Mouse (Mus musculus) mature B cell (primary cell): Measurements from ENCODE around the gene Camk2g.
"Not testable (repeated sequence)": the region's sequence is repeated elsewhere in the genome, so short reads cannot be mapped to it uniquely, and the experiment has no call there.

Experiments
- in situ Hi-C: fragments of 300-500 bp; cut with MboI; formaldehyde crosslinking; loops from 2 replicates; pipeline ENCODE4 v1.14.3; 2019

Camk2g gene

DNA sequence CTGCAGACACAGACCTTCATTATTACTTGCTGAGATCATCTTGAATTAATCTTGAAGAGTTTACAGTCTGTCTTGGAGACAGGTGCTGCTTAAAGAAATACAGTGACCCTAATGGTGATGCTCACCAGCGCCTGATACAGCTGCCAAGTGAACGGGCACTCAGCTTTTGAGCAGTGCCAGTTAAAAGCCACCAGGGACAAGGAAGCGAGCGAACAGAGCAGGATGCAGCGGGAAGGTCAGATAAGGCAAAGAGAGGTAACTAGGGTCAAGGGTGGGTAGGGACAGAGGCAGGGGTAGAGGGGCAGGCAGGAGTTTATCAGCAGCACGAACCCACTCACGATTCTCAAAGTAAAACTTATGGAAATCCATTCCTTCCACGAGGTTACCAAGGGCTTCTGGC lies 55.4 kb downstream of the Camk2g start:
- in situ Hi-C loops: no loop called here

DNA sequence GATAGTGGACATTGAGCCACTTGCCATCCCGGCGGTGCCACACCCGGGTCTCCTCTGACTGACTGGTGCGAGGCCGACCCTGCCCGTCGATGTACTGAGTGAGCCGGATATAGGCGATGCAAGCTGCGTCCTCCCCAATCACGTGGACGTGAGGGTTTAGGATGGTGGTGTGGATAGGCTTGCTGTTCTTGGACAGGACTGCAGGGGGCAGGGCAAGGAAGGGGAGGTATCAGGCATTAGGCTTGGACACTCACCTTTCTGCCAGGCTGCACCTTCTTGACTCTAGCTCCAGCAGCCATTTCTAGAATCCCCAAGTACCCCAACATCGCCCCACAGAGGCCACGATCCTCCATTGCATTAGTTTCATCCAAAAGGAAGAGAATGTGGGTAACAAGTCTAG lies 56.6 kb downstream of the Camk2g start:
- in situ Hi-C loops: no loop called here

DNA sequence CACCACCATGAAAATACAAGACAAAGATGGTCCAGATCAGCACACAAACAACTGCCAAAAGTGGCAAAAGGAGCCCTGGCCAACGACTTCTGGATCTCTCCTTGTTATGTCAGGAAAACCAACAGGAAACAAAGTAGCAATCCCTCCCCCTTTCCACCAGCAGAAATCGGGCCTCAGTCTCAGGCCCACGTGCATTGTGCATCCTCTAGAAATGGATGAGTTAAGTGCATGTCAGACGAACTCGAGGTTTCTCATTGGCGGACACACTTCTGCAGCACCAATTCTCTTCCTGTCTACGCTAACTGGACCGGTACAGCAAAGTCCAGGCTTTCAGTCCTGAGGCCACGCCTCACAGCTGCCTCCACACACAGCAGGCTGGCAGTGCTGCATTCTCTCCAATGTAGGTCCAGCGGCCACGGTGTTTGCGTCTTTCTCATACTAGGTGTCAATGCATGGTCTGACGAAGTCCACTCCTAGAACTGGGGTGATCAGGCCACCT lies 57.9 kb downstream of the Camk2g start:
- in situ Hi-C loops: no loop called here

DNA sequence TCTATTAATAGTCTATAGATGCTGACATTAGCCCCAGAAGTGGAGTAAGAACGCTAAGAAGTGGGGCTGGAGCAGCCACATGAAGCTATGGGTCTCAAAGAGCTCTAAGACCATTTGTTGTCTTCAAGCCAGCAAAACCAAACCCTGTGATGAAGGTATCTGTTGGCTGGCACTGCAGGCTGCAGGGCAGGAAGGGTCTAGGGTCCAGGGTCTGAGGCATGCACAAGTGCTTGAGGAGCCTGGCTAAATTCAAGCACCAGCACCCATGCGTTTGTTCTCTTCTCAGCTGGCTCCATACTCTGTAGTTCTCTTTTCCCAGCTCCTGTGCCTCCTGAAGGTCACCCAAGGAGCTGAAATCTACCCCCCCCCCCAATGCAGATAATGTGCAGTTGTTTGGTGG lies 58.8 kb downstream of the Camk2g start:
- in situ Hi-C loops: no loop called here

DNA sequence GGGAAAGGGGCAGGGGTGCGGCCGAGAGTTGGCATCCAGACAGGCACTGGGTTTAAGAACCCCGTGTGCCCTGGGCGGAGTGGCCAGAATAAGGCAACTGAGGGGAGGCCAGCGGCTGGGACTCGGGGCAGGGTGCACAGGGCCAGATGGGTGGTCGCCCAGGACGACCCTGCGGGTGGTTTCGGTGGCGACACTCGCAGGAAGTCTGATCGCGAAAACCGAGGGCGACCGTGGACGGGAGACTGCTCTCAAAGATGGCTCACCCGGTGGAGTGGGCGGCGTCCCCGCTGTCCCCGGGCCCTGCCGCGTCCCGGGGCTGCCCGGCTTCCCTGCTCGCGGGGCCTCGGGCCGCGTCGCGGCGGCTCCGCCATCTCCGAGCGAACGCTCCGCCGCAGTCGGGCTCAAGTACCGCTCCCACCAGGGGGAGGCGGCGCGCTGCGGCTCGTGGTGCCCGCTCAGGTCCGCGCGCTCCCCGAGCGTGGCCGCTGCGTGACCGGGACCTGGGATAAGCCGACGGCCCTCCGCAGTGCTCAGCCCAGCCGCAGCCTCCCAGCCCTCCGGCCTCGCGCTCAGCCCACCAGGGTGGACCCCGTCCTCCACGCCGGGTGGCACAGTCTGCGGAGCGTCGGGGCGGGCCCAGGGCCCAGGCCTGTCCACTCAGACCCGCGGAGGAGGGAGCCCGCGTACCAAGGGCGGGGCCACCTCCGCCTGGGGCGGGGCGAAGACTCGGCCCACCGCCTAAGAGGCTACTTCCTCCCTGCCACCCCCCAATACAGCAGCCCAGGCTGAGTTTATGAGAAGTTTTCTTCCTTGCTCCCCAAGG lies 59.7 kb downstream of the Camk2g start, which contains the start of gene Ndst2:
Gene Ndst2 (minus strand): TSS at position 611 of the 823 bp plus-strand sequence.
- in situ Hi-C loops: no loop called here

DNA sequence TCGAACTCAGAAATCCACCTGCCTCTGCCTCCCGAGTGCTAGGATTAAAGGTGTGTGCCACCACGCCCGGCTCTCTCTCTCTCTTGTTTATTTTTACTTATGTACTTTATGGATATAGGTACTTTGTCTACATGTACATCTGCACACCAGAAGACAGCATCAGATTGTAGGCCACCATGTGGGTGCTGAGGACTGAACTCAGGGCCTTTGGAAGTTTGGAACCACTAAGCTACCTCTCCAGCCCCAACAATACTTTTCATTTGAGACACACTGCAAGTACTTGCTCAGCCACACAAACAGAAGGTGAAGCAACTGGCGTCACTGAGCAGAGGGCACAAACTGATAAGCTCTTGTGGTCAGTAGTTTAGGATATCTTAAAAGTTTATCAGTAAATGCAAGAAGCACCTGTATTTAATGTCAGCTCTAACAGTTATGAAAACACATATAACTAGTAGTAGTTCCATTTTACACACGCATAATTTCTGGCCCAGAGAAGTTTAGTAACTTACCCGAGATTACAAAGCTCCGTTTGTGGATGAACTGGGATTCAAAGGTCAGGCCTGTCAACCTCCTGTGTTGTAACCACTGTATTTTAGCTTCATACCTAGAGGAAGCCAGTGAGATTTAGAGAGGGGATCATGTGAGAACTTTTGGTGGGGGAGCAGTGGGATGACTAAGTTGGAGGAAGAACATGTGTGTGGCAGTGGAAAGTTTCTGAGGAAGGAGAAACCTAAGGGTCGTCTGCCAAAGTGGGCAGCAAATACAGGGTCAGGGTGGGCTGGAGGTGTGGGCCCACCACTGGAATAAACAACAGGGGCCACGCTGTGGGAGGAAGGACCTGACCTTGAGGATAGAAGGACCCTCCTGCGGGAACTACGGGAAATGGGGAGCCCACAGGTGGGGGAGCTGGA lies 60.6 kb downstream of the Camk2g start:
- in situ Hi-C loops: no loop called here

DNA sequence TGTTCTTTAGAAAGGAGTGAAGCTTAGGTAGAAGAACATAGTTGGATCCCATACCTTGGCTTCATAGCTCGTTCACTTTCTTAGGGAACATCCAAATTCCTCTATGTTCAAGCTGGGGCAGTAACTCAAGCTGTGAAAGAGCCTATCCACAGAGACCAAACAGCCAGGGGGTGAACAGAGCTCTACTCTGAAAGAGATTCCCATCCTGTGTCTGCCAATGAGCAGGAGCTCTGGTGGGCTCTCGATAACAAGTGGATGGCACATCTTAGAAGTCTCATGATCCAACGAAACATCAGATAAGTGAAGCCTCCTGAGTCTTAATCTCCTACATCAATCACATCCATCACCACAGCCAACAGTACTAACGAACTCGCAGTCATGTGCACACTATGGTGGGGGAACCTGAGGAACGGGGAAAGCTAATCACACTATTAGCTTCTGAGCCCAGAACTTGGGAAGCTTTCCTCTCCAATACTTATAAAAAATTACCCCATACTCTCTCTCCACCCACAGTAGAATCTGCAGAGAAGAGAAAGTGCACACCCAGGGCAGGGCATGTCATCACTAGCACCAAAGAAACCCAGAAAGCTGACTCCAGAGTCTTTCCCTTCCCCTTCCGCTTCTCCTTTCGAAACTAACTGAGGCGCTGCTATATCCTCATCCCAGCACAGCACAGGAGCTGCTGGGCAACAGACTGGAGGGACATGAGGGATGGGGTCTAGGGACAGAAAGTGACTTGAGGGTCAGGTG lies 62.9 kb downstream of the Camk2g start:
- in situ Hi-C loops: no loop called here

DNA sequence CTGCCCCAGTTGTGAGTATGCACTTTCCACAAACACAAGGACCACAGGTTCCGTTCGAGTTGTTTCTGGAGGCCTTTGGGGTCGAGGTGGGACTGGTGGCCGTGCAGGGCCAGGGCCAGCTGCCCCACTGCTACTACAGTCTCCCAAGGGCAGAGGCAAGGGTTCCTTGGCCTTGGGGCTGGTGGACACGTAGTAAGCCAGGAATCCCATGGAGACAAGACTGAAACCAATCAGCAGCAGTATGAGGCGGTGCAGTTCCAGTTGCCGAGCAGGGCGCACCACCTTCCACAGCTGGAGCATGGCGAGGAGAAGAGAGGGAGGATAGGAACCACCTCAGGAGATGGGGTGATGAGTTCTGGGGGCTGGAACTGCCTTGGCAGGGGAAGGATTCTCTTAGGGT lies 64.0 kb downstream of the Camk2g start:
- in situ Hi-C loops: no loop called here

DNA sequence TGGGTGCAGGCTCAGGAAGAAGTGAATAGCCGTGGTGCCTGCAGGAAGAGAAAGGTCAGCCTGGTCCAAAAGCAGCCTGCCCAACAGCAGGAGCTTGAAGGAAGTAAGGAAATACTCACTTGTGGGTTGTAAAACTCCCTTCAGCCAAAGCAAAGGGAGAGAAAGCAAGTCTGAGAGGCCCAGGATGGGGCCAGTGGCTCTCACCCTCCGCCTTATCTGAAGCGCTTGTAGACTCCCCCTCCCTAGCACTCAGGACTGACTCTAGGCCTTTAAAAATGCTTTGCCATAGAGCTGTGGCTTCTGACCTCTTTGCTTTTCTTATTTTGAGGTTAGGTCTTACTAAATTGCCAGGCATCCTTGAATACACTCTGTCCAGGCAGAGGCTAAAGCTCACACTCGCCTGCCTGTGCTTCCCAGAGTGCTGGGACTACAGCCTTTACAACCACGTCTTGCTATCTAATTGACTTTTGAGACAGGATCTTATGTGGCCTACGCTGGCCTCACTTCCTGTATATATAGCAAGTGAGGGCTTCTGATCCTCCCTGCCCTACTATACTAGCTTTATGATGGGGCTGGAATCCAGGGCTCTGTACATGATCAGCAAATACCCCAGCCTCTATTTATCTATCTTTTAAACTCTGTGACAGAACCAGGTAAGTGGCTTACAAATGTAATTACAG lies 68.1 kb downstream of the Camk2g start:
- in situ Hi-C loops: no loop called here

DNA sequence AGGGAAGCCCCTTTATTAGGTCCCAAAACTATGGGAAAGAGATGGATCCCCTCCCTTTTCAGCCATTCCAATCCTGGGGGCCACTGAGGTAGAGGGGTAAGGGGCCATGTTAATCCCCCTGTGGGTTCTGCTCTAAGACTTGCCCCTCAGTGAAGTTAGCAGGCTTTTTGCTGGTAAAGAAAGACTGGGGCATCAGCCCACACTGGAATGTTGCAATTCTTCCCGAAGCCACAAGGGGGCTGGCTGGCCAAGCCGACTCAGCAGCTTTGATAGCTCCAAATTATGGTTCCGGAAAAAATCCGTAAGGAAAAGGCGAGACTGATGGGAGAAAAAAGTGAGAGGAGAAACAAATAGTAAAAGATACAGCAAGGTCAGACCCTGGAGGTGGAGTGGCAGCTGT lies 69.8 kb downstream of the Camk2g start:
- in situ Hi-C loops: no loop called here

DNA sequence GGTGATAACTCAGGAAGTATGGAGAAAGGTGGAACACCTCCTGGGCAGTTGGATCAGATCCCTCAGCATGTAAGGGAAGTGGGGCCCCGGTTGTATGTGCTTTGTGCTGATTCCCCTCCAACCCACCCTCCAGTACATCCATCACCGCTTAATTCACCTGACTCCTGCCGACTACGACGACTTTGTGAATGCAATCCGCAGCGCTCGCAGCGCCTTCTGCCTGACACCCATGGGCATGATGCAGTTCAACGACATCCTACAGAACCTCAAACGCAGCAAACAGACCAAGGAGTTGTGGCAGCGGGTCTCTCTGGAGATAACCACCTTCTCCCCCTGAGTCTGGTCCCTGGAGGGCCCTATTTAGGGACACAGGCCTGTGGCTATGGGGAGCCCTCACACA lies 70.9 kb downstream of the Camk2g start:
- in situ Hi-C loops: no loop called here

DNA sequence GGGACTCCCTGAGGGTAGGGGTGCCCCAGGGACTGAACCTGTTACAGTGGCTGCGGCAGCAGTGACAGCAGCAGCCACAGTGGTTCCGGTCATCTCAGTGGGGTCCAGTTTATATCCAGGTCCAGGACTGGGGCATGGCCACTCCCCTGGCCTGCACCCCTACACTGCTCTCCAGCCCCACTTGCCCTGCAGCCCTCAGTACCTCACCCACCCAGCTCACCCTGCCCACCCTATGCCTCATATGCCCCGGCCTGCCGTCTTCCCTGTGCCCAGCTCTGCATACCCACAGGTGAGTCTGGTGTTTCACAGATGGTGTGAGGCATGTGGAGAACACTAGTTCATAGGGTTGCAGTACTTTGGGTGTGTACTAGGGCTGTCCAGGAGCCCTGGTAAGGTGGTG lies 72.5 kb downstream of the Camk2g start:
- in situ Hi-C loops: no loop called here

DNA sequence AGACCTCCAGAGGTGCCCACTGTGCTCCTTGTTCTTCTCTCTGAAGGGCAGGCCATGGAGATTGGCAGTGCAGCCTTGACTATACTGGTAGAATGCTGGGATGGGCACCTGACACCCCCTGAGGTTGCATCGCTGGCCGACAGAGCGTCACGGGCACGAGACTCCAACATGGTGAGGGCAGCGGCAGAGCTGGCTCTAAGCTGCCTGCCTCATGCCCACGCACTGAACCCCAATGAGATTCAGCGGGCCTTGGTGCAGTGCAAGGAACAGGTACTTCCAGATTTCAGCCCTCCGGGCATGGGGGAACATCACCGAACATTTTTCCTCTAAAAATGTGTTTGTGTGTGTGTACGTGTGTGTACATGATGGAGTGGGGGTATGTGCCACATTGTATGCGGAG lies 74.1 kb downstream of the Camk2g start:
- in situ Hi-C loops: no loop called here

DNA sequence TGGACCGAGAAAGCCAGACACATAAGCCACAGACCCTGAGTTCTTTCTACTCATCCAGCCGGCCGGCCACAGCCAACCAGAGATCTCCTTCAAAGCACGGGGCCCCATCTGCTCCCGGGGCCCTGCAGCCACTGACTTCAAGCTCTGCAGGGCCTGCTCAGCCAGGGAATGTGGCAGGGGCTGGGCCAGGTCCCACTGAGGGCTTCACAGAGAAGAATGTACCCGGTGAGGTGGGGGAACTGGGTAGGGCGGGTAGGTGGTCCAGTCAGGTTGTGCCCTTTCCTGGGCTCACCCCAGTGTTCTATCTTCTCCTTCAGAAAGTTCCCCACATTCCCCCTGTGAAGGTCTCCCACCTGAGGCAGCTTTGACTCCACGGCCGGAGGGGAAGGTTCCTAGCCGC lies 75.4 kb downstream of the Camk2g start:
- in situ Hi-C loops: no loop called here

DNA sequence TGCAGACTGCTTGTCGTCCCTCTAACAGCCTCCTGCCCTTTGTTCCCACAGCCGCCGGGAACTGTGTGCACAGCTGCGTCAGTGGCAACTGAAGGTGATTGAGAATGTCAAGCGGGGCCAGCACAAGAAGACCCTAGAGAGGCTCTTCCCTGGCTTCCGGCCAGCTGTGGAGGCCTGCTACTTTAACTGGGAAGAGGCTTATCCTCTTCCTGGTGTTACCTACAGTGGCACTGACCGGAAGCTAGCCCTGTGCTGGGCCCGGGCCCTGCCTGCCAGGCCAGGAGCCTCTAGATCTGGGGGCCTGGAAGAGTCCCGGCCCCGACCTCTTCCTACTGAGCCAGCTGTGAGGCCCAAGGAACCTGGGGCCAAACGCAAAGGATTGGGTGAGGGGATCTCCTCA lies 80.1 kb downstream of the Camk2g start:
- in situ Hi-C loops: no loop called here

DNA sequence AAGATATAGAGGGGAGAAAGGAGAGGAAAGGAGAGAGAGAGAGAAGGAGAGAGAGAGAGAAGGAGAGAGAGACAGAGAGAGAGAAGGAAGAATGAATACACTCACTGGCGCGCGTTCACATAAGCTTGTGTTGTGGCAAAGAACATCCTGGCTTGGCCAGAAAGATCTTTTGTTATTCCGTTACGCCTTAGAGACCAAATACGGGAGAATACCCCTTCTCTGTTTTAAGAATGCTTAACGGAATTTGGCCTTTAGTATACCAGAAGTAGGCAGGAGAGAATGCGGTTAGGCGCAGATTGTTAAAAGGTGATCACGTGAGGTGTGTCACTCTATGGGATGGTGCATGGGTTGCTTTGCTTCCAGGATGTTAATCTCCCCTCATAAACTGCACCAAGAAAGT lies 85.6 kb downstream of the Camk2g start:
- in situ Hi-C loops: no loop called here

DNA sequence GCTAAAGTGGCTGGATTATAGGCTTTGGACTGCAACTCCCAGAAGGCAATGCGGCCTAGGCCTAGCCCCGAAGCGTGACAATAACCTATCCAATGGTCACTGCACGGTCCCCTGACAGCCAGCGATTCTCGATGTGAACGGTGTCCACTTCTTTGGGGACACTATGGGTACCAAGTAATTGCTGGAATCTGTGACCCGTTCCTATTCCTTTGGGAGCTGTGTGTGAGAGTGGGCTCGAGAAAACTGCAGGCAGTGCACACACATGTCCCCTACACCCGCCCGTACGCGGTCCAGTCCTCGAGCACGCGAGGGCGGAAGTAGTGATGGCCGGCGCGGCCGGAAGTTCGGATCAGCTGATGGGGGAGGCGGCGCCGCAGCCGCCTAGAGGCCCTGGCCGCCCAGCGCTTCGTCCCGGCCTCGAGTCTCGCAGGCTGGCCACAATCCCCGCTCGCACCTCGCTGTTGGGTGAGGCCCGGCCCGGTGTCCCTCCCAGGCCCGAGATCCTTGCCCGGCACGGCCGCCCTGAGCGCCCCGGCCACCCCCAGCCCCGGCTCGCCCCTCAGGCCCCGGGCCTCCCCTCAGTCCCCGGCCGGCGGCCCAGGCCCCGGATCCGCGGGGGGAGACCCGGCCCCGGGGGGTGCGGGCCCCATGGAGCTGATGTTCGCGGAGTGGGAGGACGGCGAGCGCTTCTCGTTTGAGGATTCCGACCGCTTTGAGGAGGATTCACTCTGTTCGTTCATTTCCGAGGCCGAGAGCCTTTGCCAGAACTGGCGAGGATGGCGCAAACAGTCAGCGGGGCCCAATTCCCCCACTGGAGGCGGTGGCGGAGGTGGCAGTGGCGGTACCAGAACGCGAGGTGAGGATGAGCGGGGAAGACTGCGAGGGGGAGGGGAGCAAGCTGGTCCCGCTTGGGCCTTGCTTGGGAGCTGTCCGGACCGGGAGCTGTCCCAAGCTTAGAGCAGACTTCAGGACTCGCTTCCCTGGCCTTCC lies 86.4 kb downstream of the Camk2g start, which contains the start of gene Zswim8:
Gene Zswim8 (plus strand): TSS at position 352 of the 990 bp plus-strand sequence.
- in situ Hi-C loops: no loop called here

DNA sequence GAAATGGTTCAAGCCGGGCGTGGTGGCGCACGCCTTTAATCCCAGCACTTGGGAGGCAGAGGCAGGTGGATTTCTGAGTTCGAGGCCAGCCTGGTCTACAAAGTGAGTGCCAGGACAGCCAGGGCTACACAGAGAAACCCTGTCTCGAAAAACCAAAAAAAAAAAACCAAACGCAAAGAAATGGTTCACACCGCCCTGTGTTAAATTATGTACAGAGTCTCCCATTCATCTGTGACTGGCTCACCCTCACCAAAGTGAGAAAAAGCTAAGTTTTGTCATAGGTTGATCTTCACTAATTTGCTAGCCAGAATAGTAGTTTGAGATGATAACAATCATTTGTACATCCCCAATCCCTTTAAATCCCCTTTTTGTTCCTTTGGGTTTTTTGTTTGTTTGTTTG lies 90.4 kb downstream of the Camk2g start:
- in situ Hi-C loops: not testable (repeated sequence)

DNA sequence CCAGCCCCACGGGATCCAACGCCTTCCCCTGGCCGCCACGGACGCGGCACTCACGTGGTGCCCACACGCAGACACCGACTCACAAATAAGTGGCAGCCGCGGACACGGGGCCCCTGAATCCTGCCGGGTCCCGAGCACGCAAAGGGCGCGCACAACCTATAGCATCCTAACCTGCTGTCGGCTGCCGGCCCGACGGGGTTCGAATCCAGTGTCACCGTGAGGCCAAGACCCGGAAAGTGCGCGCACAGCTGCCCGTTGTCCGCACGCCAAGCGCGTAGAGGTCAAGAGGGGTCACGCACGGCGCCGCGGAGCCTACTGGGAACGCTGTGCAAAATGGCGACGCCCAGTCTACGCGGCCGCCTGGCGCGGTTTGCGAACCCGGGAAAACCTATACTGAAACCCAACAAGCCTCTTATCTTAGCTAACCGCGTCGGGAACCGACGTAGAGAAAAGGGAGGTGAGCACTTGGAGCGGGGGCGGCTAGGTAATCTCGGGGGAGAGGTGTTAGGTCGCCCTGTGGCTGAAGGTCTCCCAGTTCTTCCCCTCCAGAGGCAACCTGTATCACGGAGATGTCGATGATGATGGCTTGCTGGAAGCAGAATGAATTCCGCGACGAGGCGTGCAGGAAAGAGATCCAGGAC lies 91.0 kb downstream of the Camk2g start, which contains the start of gene Chchd1:
Gene Chchd1 (plus strand): TSS at position 266 of the 641 bp plus-strand sequence.
- in situ Hi-C loops: no loop called here
